Mouse (Mus musculus) hindbrain, postnatal 0 days (tissue): ENCODE measurements at regions not wholly inside any gene's neighbourhood (a gene's known extent, or its start where the extent isn't known, plus 50 kb on each side); places are given as distances from the start of the nearest gene placed in this dataset.

Experiments used
- ATAC-seq: fragments of 200-750 bp; cut with Nextera tagmentation; 2 replicates; pipeline ENCODE4 v1.8.0; 2017; ENCODE audit warnings: mild to moderate bottlenecking, moderate TSS enrichment, moderate library complexity
- DNase-seq: peaks from one replicate; pipeline ENCODE4 v3.0.0-alpha.2; 2015; ENCODE audit warnings: low spot score
- H3K27ac ChIP-seq: fragments of 300-500 bp; sonication (generic); 2 replicates; pipeline ENCODE4 v1.5.1; 2014; ENCODE audit warnings: mild to moderate bottlenecking
- H3K27me3 ChIP-seq: fragments of 300-500 bp; sonication (generic); 2 replicates; pipeline ENCODE4 v1.6.1; 2014; ENCODE audit warnings: low read length, mixed read lengths; ENCODE audit not compliant: insufficient read depth
- H3K36me3 ChIP-seq: fragments of 300-500 bp; sonication (generic); 2 replicates; pipeline ENCODE4 v1.6.1; 2014; ENCODE audit warnings: low read length, mixed read lengths; ENCODE audit not compliant: insufficient read depth
- H3K4me1 ChIP-seq: fragments of 300-500 bp; sonication (generic); 2 replicates; pipeline ENCODE4 v1.6.1; 2014; ENCODE audit warnings: antibody characterized with exemption, low read length, mixed read lengths; ENCODE audit not compliant: insufficient read depth
- H3K4me2 ChIP-seq: fragments of 300-500 bp; sonication (generic); 2 replicates; pipeline ENCODE4 v1.6.1; 2014; ENCODE audit warnings: low read depth, mild to moderate bottlenecking, low read length, moderate library complexity, mixed read lengths
- H3K4me3 ChIP-seq: fragments of 300-500 bp; sonication (generic); 2 replicates; pipeline ENCODE4 v1.5.1; 2014; ENCODE audit warnings: low read length
- H3K9ac ChIP-seq: fragments of 300-500 bp; sonication (generic); replicated peaks from 2 replicates; pipeline ENCODE4 v1.6.1; 2014; ENCODE audit warnings: mild to moderate bottlenecking, low read length, moderate library complexity, mixed read lengths
- H3K9me3 ChIP-seq: fragments of 300-500 bp; sonication (generic); 2 replicates; pipeline ENCODE4 v1.6.1; 2016; ENCODE audit warnings: low read length, mixed read lengths
- CTCF ChIP-seq: IDR thresholded peaks from 2 replicates; pipeline ENCODE4 v1.5.1; 2016; ENCODE audit warnings: antibody characterized with exemption, control low read depth, low read depth
- WGBS: fragments of 180-500 bp; shearing (Covaris S2); extraction: QIAGEN DNeasy Blood & Tissue Kit; methylation state at CpG from one replicate; pipeline ENCODE4 v1.1.7; 2014; 5-methylcytosine and 5-hydroxymethylcytosine counted together

GRCm38 (mm10) chr1:164538304-164539043, 80.3 kb upstream of the Atp1b1 start:
- ATAC-seq: no peak
- Histone ChIP-seq H3K27me3 (no peaks in the 10 kb centered on the region), H3K9ac (no peak overlapping the region), H3K36me3 (no peaks in the 10 kb centered on the region), H3K4me1 (no peaks in the 10 kb centered on the region), H3K4me2 (no peak overlapping the region), H3K27ac (no peak overlapping the region), H3K4me3 (no peak overlapping the region), H3K9me3 (no peaks in the 10 kb centered on the region)
- no peak for TF ChIP-seq CTCF
- 88% methylated on average over 5 of the region's 5 CpGs for WGBS
- DNase-seq: no peak

GRCm38 (mm10) chr1:164537324-164537948, 79.3 kb upstream of the Atp1b1 start:
- no peaks in the 10 kb centered on the region for H3K36me3 ChIP-seq
- no peak overlapping the region for H3K4me2 ChIP-seq
- H3K4me1 ChIP-seq: no peaks in the 10 kb centered on the region
- no peak overlapping the region for H3K27ac ChIP-seq
- no peak overlapping the region for H3K4me3 ChIP-seq
- no peak for TF ChIP-seq CTCF
- H3K9ac ChIP-seq: no peak overlapping the region
- DNase-seq (no peak), ATAC-seq (no peak)
- H3K27me3 ChIP-seq: no peaks in the 10 kb centered on the region
- H3K9me3 ChIP-seq: no peaks in the 10 kb centered on the region
- WGBS: 87% methylated on average over 6 of the region's 7 CpGs

- Histone ChIP-seq H3K4me1 (no peaks in the 10 kb centered on the region), H3K36me3 (no peaks in the 10 kb centered on the region), H3K27ac (no peak overlapping the region), H3K9me3 (no peaks in the 10 kb centered on the region), H3K4me3 (no peak overlapping the region), H3K27me3 (no peaks in the 10 kb centered on the region), H3K4me2 (no peak overlapping the region), H3K9ac (no peak overlapping the region)
- 65% methylated on average over 5 of the region's 5 CpGs for WGBS
- TF ChIP-seq CTCF: no peak
- ATAC-seq: no peak
- DNase-seq: peak; percentile 16
Measured at GRCm38 (mm10) chr1:164532196-164532595, 74.0 kb upstream of the Atp1b1 start.

GRCm38 (mm10) chr1:164531741-164532140, 73.6 kb upstream of the Atp1b1 start:
- ATAC-seq: no peak
- Histone ChIP-seq H3K4me2 (no peak overlapping the region), H3K27me3 (no peaks in the 10 kb centered on the region), H3K4me1 (no peaks in the 10 kb centered on the region), H3K9me3 (no peaks in the 10 kb centered on the region), H3K36me3 (no peaks in the 10 kb centered on the region), H3K4me3 (no peak overlapping the region), H3K27ac (no peak overlapping the region), H3K9ac (no peak overlapping the region)
- 64% methylated on average over 1 of the region's 1 CpGs for WGBS
- TF ChIP-seq CTCF: no peak
- DNase-seq: no peak

DNA sequence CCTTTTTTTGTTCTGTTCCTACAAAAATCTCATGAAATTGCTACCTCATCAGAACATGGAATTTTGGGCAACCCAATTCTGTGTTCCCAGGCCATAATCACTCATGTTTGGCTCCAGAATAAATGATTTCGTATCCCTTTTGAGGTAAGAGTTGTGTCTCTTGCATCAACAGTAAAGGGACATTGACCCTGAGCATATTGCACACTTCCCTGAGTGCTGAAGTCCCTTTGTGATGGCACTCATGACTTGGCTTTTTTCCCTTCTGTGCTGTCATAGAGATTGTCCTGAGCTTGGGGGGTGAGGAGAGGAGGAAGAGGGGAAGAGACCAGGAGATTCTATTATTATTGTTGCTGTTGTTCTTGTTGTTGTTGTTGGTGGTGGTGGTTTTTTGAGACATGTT, 68.6 kb upstream of the Atp1b1 start:
- ATAC-seq (no peak), DNase-seq (no peak)
- no peaks in the 10 kb centered on the region for H3K36me3 ChIP-seq
- H3K4me1 ChIP-seq: no peaks in the 10 kb centered on the region
- no peak overlapping the region for H3K4me3 ChIP-seq
- no peaks in the 10 kb centered on the region for H3K27me3 ChIP-seq
- no peak overlapping the region for H3K27ac ChIP-seq
- H3K9me3 ChIP-seq: no peaks in the 10 kb centered on the region
- H3K9ac ChIP-seq: no peak overlapping the region
- no peak for TF ChIP-seq CTCF
- WGBS: 89% methylated on average over 1 of the region's 1 CpGs
- H3K4me2 ChIP-seq: no peak overlapping the region

- ATAC-seq (no peak), DNase-seq (no peak)
- Histone ChIP-seq H3K4me3 (no peak overlapping the region), H3K4me1 (no peaks in the 10 kb centered on the region), H3K36me3 (no peaks in the 10 kb centered on the region), H3K4me2 (no peak overlapping the region), H3K27me3 (no peaks in the 10 kb centered on the region), H3K27ac (no peak overlapping the region), H3K9me3 (no peaks in the 10 kb centered on the region), H3K9ac (no peak overlapping the region)
- WGBS: 75% methylated on average over 3 of the region's 3 CpGs
- TF ChIP-seq CTCF: no peak
Measured at GRCm38 (mm10) chr1:164522377-164523150, 64.4 kb upstream of the Atp1b1 start.
